Mouse (Mus musculus) myocyte (in vitro differentiated cells): ENCODE measurements around the gene Dcaf10. TPM values are rescaled to one million over a fixed set of nuclear protein-coding genes. Genes with fewer than 3 reads are reported as not detected.

Source experiments
- H3K27me3 ChIP-seq: one replicate; pipeline ENCODE4 v1.6.1; 2011; ENCODE audit not compliant: control insufficient read depth, insufficient read depth, insufficient read length
- H3K36me3 ChIP-seq: one replicate; pipeline ENCODE4 v1.6.1; 2011; ENCODE audit not compliant: control insufficient read depth, insufficient read depth
- H3K4me2 ChIP-seq: one replicate; pipeline ENCODE4 v1.6.1; 2011; ENCODE audit warnings: low read depth, control low read depth
- H3K4me3 ChIP-seq: one replicate; pipeline ENCODE4 v1.5.1; 2011; ENCODE audit warnings: mild to moderate bottlenecking, control low read depth, moderate library complexity
- H3K79me2 ChIP-seq: one replicate; pipeline ENCODE4 v1.6.1; 2011; ENCODE audit not compliant: control insufficient read depth, insufficient read depth
- H3ac ChIP-seq: one replicate; pipeline ENCODE4 v1.6.1; 2011; ENCODE audit not compliant: control insufficient read depth, insufficient read length
- CEBPB ChIP-seq: IDR thresholded peaks from 2 replicates; pipeline ENCODE4 v1.6.1; 2011; ENCODE audit warnings: mild to moderate bottlenecking, moderate library complexity; ENCODE audit not compliant: poor library complexity, insufficient read depth, severe bottlenecking
- E2F4 ChIP-seq: IDR thresholded peaks from one replicate; pipeline ENCODE4 v1.6.1; 2011; ENCODE audit warnings: mild to moderate bottlenecking, control low read depth, moderate library complexity; ENCODE audit not compliant: insufficient read depth
- MAX ChIP-seq: IDR thresholded peaks from one replicate; pipeline ENCODE4 v1.6.1; 2011; ENCODE audit warnings: low read depth, mild to moderate bottlenecking, control low read depth
- MYOD1 ChIP-seq, 3 experiments: IDR thresholded peaks; one replicate each; pipeline ENCODE4 v1.6.1; 2011; ENCODE audit warnings: control low read depth in 2 of 3, low read depth in 2 of 3, mild to moderate bottlenecking in 2 of 3, moderate library complexity in 1 of 3; ENCODE audit not compliant: insufficient read length in 2 of 3, control insufficient read depth in 1 of 3
- MYOG ChIP-seq, 3 experiments: IDR thresholded peaks; one replicate each; pipeline ENCODE4 v1.6.1; 2011; ENCODE audit warnings: control low read depth in 2 of 3, low read depth in 2 of 3, mild to moderate bottlenecking in 2 of 3; ENCODE audit not compliant: insufficient read length in 2 of 3, control insufficient read depth in 1 of 3, insufficient read depth in 1 of 3
- POLR2A ChIP-seq: IDR thresholded peaks from one replicate; pipeline ENCODE4 v1.6.1; 2011; ENCODE audit warnings: low read depth, mild to moderate bottlenecking, control low read depth, moderate library complexity; ENCODE audit not compliant: insufficient read length
- POLR2AphosphoS2 ChIP-seq: IDR thresholded peaks from one replicate; pipeline ENCODE4 v1.6.1; 2011; ENCODE audit warnings: low read depth, control low read depth; ENCODE audit not compliant: insufficient read length
- REST ChIP-seq: IDR thresholded peaks from one replicate; pipeline ENCODE4 v1.6.1; 2011; ENCODE audit warnings: mild to moderate bottlenecking, control low read depth, moderate library complexity; ENCODE audit not compliant: insufficient read depth, insufficient read length
- SRF ChIP-seq: IDR thresholded peaks from one replicate; pipeline ENCODE4 v1.6.1; 2011; ENCODE audit warnings: low read depth; ENCODE audit not compliant: control insufficient read depth, insufficient read length
- TCF12 ChIP-seq: IDR thresholded peaks from one replicate; pipeline ENCODE4 v1.6.1; 2011; ENCODE audit warnings: mild to moderate bottlenecking, control low read depth; ENCODE audit not compliant: poor library complexity, insufficient read depth, severe bottlenecking
- TCF3 ChIP-seq: IDR thresholded peaks from one replicate; pipeline ENCODE4 v1.6.1; 2011; ENCODE audit warnings: low read depth, control low read depth; ENCODE audit not compliant: insufficient read length
- USF1 ChIP-seq: IDR thresholded peaks from one replicate; pipeline ENCODE4 v1.6.1; 2011; ENCODE audit warnings: low read depth, mild to moderate bottlenecking, control low read depth, moderate library complexity
- polyA plus RNA-seq: library from polyadenylated mRNA; unstranded; fragments of >200 nt; fragmentation: generic; extraction: Trizol; gene quantifications from one replicate; pipeline ENCODE4 v1.2.1, GENCODE M21; 2012; ENCODE audit warnings: missing spikeins

Dcaf10 gene
- polyA plus RNA-seq, 1 experiment: 9.3 TPM

GRCm38 (mm10) chr4:45419051-45419450, 77.2 kb downstream of the Dcaf10 start:
- H3K4me2 ChIP-seq: no peak overlapping the region
- H3K36me3 ChIP-seq: peaks cover 4% of the 10 kb centered on the region
- H3K4me3 ChIP-seq: no peak overlapping the region
- H3ac ChIP-seq: no peak overlapping the region
- TF ChIP-seq REST (no peak), MYOD1 (IDR thresholded peaks at IDR 0.05; ENCODE audit: control insufficient read depth in 1 of 3, insufficient read length in 2 of 3, low read depth in 2 of 3) (no peak), POLR2A (no peak), TCF12 (no peak), USF1 (no peak), SRF (no peak), CEBPB (no peak), E2F4 (no peak), MAX (no peak), MYOG (IDR thresholded peaks at IDR 0.05; ENCODE audit: control insufficient read depth in 1 of 3, insufficient read depth in 1 of 3, insufficient read length in 2 of 3, low read depth in 2 of 3) (no peak), TCF3 (no peak), POLR2AphosphoS2 (no peak)
- no peaks in the 10 kb centered on the region for H3K79me2 ChIP-seq
- H3K27me3 ChIP-seq: no peaks in the 10 kb centered on the region

GRCm38 (mm10) chr4:45420733-45421132, 78.8 kb downstream of the Dcaf10 start:
- TF ChIP-seq REST (no peak), TCF12 (no peak), MAX (no peak), SRF (no peak), MYOD1 (IDR thresholded peaks at IDR 0.05; ENCODE audit: control insufficient read depth in 1 of 3, insufficient read length in 2 of 3, low read depth in 2 of 3) (no peak), POLR2A (no peak), TCF3 (no peak), MYOG (IDR thresholded peaks at IDR 0.05; ENCODE audit: control insufficient read depth in 1 of 3, insufficient read depth in 1 of 3, insufficient read length in 2 of 3, low read depth in 2 of 3) (no peak), E2F4 (no peak), POLR2AphosphoS2 (no peak), USF1 (no peak), CEBPB (no peak)

GRCm38 (mm10) chr4:45421519-45422260, 79.8 kb downstream of the Dcaf10 start:
- no peak overlapping the region for H3ac ChIP-seq
- H3K4me3 ChIP-seq: no peak overlapping the region
- peaks cover 4% of the 10 kb centered on the region for H3K36me3 ChIP-seq
- TF ChIP-seq MYOD1 (IDR thresholded peaks at IDR 0.05; ENCODE audit: control insufficient read depth in 1 of 3, insufficient read length in 2 of 3, low read depth in 2 of 3) (no peak), REST (no peak), USF1 (no peak), POLR2AphosphoS2 (no peak), MAX (no peak), E2F4 (no peak), MYOG (IDR thresholded peaks at IDR 0.05; ENCODE audit: control insufficient read depth in 1 of 3, insufficient read depth in 1 of 3, insufficient read length in 2 of 3, low read depth in 2 of 3) (no peak), POLR2A (no peak), SRF (no peak), CEBPB (no peak), TCF3 (no peak), TCF12 (no peak)
- no peaks in the 10 kb centered on the region for H3K79me2 ChIP-seq
- no peak overlapping the region for H3K4me2 ChIP-seq
- H3K27me3 ChIP-seq: no peaks in the 10 kb centered on the region

More at GRCm38 (mm10) chr4:45420733-45421132, 78.8 kb downstream of the Dcaf10 start:
- Histone ChIP-seq H3K4me3 (no peak overlapping the region), H3K36me3 (peaks cover 4% of the 10 kb centered on the region), H3K4me2 (no peak overlapping the region), H3K79me2 (no peaks in the 10 kb centered on the region), H3K27me3 (no peaks in the 10 kb centered on the region), H3ac (no peak overlapping the region)

GRCm38 (mm10) chr4:45422640-45423039, 80.7 kb downstream of the Dcaf10 start:
- TF ChIP-seq USF1: no peak
- TF ChIP-seq REST: no peak
- no peak for TF ChIP-seq E2F4
- no peaks in the 10 kb centered on the region for H3K27me3 ChIP-seq

GRCm38 (mm10) chr4:45423406-45423805, 81.5 kb downstream of the Dcaf10 start:
- Histone ChIP-seq H3K79me2 (no peaks in the 10 kb centered on the region), H3K4me3 (no peak overlapping the region), H3ac (no peak overlapping the region), H3K36me3 (peaks cover 4% of the 10 kb centered on the region), H3K4me2 (no peak overlapping the region), H3K27me3 (no peaks in the 10 kb centered on the region)
- TF ChIP-seq MAX (no peak), SRF (no peak), USF1 (no peak), POLR2A (no peak), CEBPB (no peak), REST (no peak), E2F4 (no peak), TCF3 (no peak), POLR2AphosphoS2 (no peak), TCF12 (no peak), MYOG (IDR thresholded peaks at IDR 0.05; ENCODE audit: control insufficient read depth in 1 of 3, insufficient read depth in 1 of 3, insufficient read length in 2 of 3, low read depth in 2 of 3) (no peak), MYOD1 (IDR thresholded peaks at IDR 0.05; ENCODE audit: control insufficient read depth in 1 of 3, insufficient read length in 2 of 3, low read depth in 2 of 3) (no peak)

More at GRCm38 (mm10) chr4:45422640-45423039, 80.7 kb downstream of the Dcaf10 start:
- no peaks in the 10 kb centered on the region for H3K79me2 ChIP-seq
- no peak overlapping the region for H3K4me3 ChIP-seq
- H3K36me3 ChIP-seq: peaks cover 4% of the 10 kb centered on the region
- H3ac ChIP-seq: no peak overlapping the region
- H3K4me2 ChIP-seq: no peak overlapping the region
